Mouse (Mus musculus): ENCODE measurements at regions not wholly inside any gene's neighbourhood (a gene's known extent, or its start where the extent isn't known, plus 50 kb on each side); places are given as distances from the start of the nearest gene placed in this dataset.

- DNase-seq (ENCODE audit: low spot score in 2 of 2): no peak
Observed at GRCm38 (mm10) chr6:126588761-126589160, 53.5 kb upstream of the Kcna5 start.

GRCm38 (mm10) chr6:126587476-126587875 is 52.3 kb upstream of the Kcna5 start:
- DNase-seq (ENCODE audit: low spot score in 2 of 2): no peak

- peak; percentile 81 to 86 for DNase-seq (ENCODE audit: low spot score in 2 of 2)
Observed at GRCm38 (mm10) chr6:126585813-126586212, 50.6 kb upstream of the Kcna5 start.
